Mouse (Mus musculus) kidney, postnatal 0 days (tissue): ENCODE measurements around the gene Tjp2. TPM values are rescaled to one million over a fixed set of nuclear protein-coding genes. Genes with fewer than 3 reads are reported as not detected.

ENCODE experiments used
- ATAC-seq: fragments of 200-750 bp; cut with Nextera tagmentation; replicated peaks from 2 replicates; pipeline ENCODE4 v1.8.0; 2017; ENCODE audit warnings: low read depth, moderate number of reproducible peaks, moderate TSS enrichment, moderate library complexity; ENCODE audit not compliant: low FRiP score
- DNase-seq: peaks from one replicate; pipeline ENCODE4 v3.0.0-alpha.2; 2016; ENCODE audit warnings: low spot score
- H3K27ac ChIP-seq: fragments of 300-500 bp; sonication (generic); 2 replicates; pipeline ENCODE4 v1.5.1; 2014; ENCODE audit warnings: mild to moderate bottlenecking
- H3K27me3 ChIP-seq: fragments of 300-500 bp; sonication (generic); 2 replicates; pipeline ENCODE4 v1.6.1; 2014; ENCODE audit warnings: low read length, mixed read lengths; ENCODE audit not compliant: insufficient read depth
- H3K36me3 ChIP-seq: fragments of 300-500 bp; sonication (generic); 2 replicates; pipeline ENCODE4 v1.6.1; 2014; ENCODE audit warnings: low read length, mixed read lengths; ENCODE audit not compliant: insufficient read depth
- H3K4me1 ChIP-seq: fragments of 300-500 bp; sonication (generic); replicated peaks from 2 replicates; pipeline ENCODE4 v1.6.1; 2014; ENCODE audit warnings: antibody characterized with exemption, low read length, mixed read lengths; ENCODE audit not compliant: insufficient read depth
- H3K4me2 ChIP-seq: fragments of 300-500 bp; sonication (generic); 2 replicates; pipeline ENCODE4 v1.6.1; 2014; ENCODE audit warnings: mild to moderate bottlenecking, low read length, moderate library complexity, mixed read lengths
- H3K4me3 ChIP-seq: fragments of 300-500 bp; sonication (generic); replicated peaks from 2 replicates; pipeline ENCODE4 v1.5.1; 2014; ENCODE audit warnings: low read depth, low read length
- H3K9ac ChIP-seq: fragments of 300-500 bp; sonication (generic); 2 replicates; pipeline ENCODE4 v1.6.1; 2014; ENCODE audit warnings: low read depth, low read length
- H3K9me3 ChIP-seq: fragments of 300-500 bp; sonication (generic); replicated peaks from 2 replicates; pipeline ENCODE4 v1.6.1; 2016; ENCODE audit warnings: low read length, inconsistent platforms, mixed read lengths
- CTCF ChIP-seq: IDR thresholded peaks from 2 replicates; pipeline ENCODE4 v1.5.1; 2016; ENCODE audit warnings: antibody characterized with exemption, low read depth, mild to moderate bottlenecking, moderate library complexity
- WGBS: fragments of 180-500 bp; shearing (Covaris S2); extraction: QIAGEN DNeasy Blood & Tissue Kit; methylation state at CpG from one replicate; pipeline ENCODE4 v1.1.7; 2014; 5-methylcytosine and 5-hydroxymethylcytosine counted together
- polyA plus RNA-seq: library from polyadenylated mRNA; unstranded; fragments of >200 nt; fragmentation: Nextera tagmentation; extraction: Ambion mirVana; gene quantifications from 2 replicates; pipeline ENCODE4 v1.2.1, GENCODE M21; 2015

Gene Tjp2
- polyA plus RNA-seq, 1 experiment from 2014 or later = 24.9 TPM

DNA sequence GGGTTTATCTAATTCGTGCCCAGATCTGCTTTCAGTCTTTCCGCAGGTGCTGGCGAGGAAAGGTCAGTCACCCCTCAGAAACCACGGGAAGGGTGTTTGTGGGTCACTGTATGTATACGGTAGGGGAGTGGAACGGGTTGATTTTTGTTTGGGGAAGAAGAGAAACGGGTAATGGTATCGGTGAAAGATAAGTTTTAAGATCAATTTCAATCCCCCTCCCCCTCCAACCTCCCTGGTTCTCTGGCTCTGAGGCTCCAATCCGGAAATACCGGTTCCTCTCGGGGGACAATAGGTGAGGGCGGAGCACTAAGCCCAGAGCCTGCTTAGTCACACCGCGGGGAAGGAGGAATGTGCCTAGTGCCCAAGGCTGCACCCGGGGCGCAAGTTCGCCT, 471 bp upstream of the Tjp2 start:
- H3K9me3 ChIP-seq = no peaks in the 10 kb centered on the region
- ATAC-seq (peak; percentile 76), DNase-seq (peak; percentile 62)
- no peaks in the 10 kb centered on the region for H3K27me3 ChIP-seq
- H3K27ac ChIP-seq = peak overlapping the region; percentile 95
- H3K4me2 ChIP-seq = peak overlapping the region; percentile 77
- no peak for TF ChIP-seq CTCF
- H3K4me1 ChIP-seq = no peaks in the 10 kb centered on the region; the same call in 1 of the 2 replicates
- peak overlapping the region; percentile 75; the same call in 1 of the 2 replicates for H3K9ac ChIP-seq
- H3K4me3 ChIP-seq = peak overlapping the region; percentile 62
- WGBS = under 1% methylated on average over 17 of the region's 17 CpGs
- H3K36me3 ChIP-seq = no peaks in the 10 kb centered on the region

DNA sequence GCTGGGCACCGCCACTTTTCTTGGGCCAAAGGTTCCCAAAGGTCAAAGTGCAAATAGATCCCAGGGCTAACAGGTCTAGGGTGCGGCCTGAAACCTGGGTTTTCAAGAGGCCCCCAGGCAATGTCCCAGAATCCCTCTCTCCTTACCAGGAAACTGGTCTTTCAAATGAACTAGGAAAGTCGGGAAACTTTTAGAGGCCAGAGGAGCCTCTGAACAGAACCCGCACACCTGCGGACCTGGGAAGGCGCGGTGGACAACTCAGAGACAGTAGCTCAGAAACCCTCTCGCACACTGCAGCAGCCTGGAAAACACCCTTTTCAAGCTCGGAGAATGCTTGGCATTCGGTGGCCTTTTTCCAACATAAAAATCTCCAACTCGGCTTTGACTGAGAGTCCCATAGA, 979 bp downstream of the Tjp2 start:
- Histone ChIP-seq H3K4me1 (peaks cover 4% of the 10 kb centered on the region; the same call in 1 of the 2 replicates), H3K4me3 (peak overlapping the region; percentile 62), H3K27me3 (no peaks in the 10 kb centered on the region), H3K9me3 (no peaks in the 10 kb centered on the region), H3K36me3 (no peaks in the 10 kb centered on the region), H3K9ac (peak overlapping the region; percentile 75), H3K27ac (peak overlapping the region; percentile 95), H3K4me2 (peak overlapping the region; percentile 77)
- peak; percentile 31 for DNase-seq
- 18% methylated on average over 11 of the region's 11 CpGs for whole genome bisulfite sequencing
- no peak for ATAC-seq
- TF ChIP-seq CTCF = no peak

DNA sequence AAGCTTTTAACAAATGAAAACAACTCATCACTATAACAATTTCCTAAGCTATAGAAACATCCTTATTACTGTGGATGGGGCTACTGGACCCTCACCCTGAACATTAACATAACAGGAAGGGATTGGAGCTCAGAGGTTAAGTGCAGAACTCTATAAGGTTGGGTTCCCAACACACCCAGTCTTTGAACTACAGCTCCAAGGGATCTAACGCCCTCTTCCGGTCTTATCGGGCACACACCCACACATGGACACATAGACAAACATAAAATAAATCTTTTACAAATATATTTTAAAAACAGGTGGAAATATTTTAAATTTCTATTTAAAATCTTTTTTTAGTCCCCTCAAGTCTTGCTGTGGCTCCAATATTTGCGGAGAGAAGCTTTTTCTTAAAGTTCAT, 3.4 kb downstream of the Tjp2 start:
- peak; percentile 34 for DNase-seq
- Histone ChIP-seq H3K27ac (peak overlapping the region; percentile 61; the same call in 1 of the 2 replicates), H3K9ac (no peak overlapping the region), H3K36me3 (no peaks in the 10 kb centered on the region), H3K4me2 (peak overlapping the region; percentile 18), H3K4me1 (peaks cover 4% of the 10 kb centered on the region; the same call in 1 of the 2 replicates), H3K27me3 (no peaks in the 10 kb centered on the region), H3K4me3 (no peak overlapping the region), H3K9me3 (no peaks in the 10 kb centered on the region)
- peak; percentile 38; the same call in 1 of the 2 replicates for TF ChIP-seq CTCF
- no peak for ATAC-seq
- 43% methylated on average over 4 of the region's 4 CpGs for WGBS

DNA sequence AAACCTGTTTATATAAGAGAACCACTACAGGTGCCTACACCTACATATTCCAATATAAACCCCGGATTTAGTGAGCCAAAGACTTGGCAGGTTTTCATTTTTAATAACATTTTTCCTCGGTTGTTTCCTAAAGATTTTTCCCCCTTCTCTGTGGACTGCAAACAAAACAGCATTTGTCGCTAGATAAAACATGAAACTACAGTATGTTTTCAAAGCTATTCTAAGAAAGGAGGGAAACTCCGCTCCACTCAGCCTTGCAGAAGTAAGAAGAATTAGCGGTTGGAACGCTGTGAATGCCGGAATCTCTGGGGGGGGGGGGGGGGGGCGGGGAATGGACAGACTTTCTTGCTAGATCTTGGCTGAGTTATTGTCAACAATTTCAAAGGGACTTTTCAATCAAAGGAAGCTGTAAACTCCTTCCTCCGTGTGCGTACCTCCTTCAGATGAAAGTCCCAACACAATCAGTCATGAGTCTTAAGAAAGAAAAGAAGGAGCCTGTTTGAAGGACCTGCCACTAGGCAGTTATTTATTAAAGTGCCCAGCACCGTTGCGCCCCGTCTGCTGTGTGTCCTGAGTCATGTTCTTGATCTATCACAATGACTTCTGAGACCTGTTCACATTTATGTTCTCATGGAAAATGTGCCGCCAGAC, 3.9 kb downstream of the Tjp2 start:
- Histone ChIP-seq H3K4me3 (no peak overlapping the region), H3K27ac (peak overlapping the region; percentile 61), H3K9me3 (no peaks in the 10 kb centered on the region), H3K4me2 (peak overlapping the region; percentile 18), H3K4me1 (peaks cover 4% of the 10 kb centered on the region; the same call in 1 of the 2 replicates), H3K9ac (no peak overlapping the region), H3K27me3 (no peaks in the 10 kb centered on the region), H3K36me3 (no peaks in the 10 kb centered on the region)
- ATAC-seq (no peak), DNase-seq (peak; percentile 66)
- 8% methylated on average over 14 of the region's 14 CpGs for WGBS
- no peak for TF ChIP-seq CTCF

DNA sequence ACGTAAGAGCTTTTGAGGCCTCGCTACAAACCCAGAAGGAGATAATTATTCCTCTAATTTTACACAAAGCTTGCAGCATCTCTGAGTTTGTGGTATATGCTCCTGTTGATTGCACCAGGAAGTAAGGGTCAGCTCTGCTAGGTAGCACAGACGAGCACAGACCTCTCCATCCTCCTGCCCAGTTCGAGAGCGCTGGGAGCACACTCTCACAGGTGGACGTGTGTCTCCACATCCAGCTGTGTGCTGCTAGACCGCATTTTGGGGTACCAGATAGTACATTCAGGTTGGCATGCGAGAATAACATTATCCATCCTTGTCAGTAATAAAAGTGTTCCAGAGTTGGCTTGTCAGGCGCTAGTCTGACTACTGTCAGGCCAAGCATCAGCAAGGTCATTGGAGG, 5.8 kb downstream of the Tjp2 start:
- no peak overlapping the region for H3K4me2 ChIP-seq
- WGBS = 42% methylated on average over 9 of the region's 9 CpGs
- no peak overlapping the region for H3K4me3 ChIP-seq
- TF ChIP-seq CTCF = no peak
- DNase-seq (no peak), ATAC-seq (no peak)
- H3K36me3 ChIP-seq = no peaks in the 10 kb centered on the region
- H3K27ac ChIP-seq = no peak overlapping the region
- H3K9me3 ChIP-seq = no peaks in the 10 kb centered on the region
- H3K27me3 ChIP-seq = no peaks in the 10 kb centered on the region
- peaks cover 4% of the 10 kb centered on the region; the same call in 1 of the 2 replicates for H3K4me1 ChIP-seq
- no peak overlapping the region for H3K9ac ChIP-seq

DNA sequence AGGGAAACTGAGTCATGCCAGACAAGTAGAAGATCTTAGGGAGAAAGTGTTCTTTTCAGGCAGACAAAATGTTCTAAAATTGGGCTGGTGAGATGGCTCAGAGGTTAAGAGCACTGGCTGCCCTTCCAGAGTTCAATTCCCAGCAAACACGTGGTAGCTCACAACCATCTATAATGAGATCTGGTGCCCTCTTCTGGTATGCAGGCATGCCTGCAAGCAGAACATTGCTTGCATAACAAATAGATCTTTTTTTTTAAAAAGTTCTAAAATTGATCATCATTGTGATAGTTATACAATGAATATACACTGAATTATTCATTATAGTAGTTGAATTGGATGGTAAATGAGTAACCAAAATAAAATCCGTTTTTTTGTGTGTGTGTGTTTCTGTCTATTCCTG, 6.5 kb downstream of the Tjp2 start:
- no peak overlapping the region for H3K4me2 ChIP-seq
- no peak overlapping the region for H3K27ac ChIP-seq

More for the DNA sequence above, 6.5 kb downstream of the Tjp2 start:
- no peaks in the 10 kb centered on the region for H3K9me3 ChIP-seq
- peaks cover 4% of the 10 kb centered on the region; the same call in 1 of the 2 replicates for H3K4me1 ChIP-seq
- H3K36me3 ChIP-seq = no peaks in the 10 kb centered on the region
- ATAC-seq = no peak
- H3K4me3 ChIP-seq = no peak overlapping the region
- 47% methylated on average over 2 of the region's 2 CpGs for WGBS
- no peak for DNase-seq
- peak; percentile 64 for TF ChIP-seq CTCF
- H3K9ac ChIP-seq = no peak overlapping the region
- no peaks in the 10 kb centered on the region for H3K27me3 ChIP-seq
